Mouse (Mus musculus) cerebral cortex, adult 2 months (tissue): Measurements from ENCODE around the gene Ubald1.

Experiments
- WGBS: fragments of 180-500 bp; shearing (Covaris S2); methylation state at CpG from one replicate; pipeline ENCODE4 v1.1.7; 2018; 5-methylcytosine and 5-hydroxymethylcytosine counted together

Ubald1 gene

DNA sequence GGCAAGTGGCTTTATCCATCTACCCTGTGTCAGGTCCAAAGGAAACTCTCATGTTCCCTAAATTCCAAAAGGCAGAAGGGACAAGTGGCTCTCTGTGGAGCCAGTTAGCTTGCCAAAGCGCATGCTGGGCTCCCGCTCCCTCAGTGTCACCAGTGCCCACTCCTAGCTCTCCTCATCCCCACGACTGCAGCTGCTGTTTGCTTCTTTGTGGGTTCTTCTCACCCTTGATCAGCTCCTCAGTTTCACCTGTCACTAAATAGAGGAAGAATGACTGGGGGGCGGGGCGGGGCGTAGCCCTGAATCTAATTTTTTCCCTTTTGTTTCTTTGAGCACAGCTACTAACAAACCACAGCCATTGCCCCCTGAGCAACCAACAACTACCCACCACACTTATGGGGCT, 18.8 kb upstream of the Ubald1 start:
- 78% methylated on average over 6 of the region's 6 CpGs for WGBS

DNA sequence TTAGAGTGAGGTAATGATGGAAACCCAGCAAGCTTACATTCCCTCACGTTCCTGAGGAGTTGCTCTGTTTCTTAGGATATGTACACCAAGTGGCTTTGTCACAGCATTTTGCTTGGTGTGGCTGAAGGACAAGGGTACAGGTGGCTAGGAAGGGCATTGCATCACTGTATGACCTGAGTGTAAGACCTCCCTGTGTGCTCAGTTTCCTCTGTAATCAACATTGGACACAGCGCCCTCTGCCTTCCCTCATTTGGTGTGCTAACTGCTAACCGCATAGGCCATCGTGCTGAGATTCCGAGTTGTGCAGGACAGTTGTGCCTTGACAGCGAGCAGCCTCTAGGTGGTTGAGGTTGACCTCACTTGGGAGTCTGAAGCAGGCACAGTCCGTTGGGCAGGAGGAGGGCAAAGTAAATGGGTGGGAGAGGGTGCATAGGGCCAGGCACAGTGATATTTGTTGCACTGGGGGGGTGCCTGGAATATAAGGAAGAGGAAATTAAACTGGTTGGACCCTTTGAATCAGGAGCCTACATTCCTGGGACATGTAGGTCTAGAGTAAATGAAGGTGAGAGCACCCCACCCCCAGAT, 17.1 kb upstream of the Ubald1 start:
- WGBS = 54% methylated on average over 7 of the region's 7 CpGs

DNA sequence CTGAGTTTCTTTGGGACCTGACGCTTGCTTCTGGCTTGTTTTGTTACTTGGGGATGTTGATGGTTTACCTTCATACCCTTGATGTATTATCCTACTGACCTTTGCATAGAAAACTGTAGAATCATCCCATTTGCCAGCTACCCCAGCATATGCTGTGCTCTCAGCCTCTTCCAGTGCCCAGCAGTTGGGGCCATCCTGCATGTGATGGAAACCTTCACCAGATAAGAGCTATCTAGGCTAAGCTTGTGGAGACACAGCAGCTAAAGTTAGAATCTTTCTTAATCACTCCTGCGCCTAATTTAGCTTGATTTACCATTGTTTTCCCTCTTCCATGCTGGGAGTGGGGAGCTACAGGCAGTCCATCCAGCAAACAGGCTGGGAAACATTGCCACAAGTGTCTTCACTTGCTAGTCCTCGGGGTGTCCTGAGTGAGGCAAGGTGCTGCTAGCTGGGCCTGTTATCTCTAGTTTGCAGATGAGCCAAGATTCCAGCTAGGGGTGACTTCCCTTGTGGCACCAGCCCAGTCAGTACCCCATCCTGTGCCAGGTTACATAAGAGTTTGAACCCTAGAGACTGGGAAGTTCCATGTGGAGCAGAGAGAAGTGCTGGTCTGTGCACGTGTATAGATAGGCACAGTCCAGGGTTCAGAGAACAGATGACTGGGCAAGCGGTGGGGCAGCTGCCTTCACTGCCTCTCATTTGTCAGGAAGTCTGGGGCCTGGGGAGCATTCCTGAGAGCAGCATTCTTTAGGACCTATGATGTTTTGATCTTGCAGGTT, 16.3 kb upstream of the Ubald1 start:
- WGBS = 37% methylated on average over 5 of the region's 5 CpGs

DNA sequence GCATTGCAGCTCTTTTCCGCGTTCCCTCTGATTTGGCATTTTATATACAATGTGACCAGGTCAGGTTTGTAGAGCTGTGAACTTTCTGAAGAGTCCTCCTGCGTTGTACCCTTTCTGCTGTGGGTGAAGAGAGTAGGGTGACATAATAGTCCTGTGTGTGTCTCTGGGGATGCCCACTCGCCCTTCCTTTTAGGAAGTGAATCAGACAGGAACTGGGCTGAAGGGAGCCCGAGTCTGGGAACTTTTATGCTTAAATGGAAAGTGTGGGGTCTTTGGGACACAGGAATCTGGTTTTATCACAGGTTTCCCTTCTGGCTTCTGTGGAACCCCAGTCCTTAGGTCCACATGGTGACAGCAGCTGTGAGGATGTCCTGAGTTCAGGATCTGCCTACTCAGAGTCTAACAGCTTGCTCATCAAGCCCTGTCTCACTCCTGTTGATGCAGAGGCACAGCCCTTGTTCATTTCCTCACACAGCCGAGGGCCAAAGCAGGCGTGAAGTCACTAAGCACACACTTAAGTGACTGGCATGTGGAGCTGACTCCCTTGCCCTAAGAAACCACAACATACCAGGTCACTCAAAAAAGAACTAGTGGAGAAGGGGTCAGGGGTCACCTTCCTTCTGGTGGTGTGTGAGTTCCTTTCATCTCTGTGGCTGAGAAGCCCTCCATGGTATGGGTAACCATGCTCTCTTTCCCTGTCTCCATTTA, 14.2 kb upstream of the Ubald1 start:
- WGBS = 71% methylated on average over 7 of the region's 7 CpGs

DNA sequence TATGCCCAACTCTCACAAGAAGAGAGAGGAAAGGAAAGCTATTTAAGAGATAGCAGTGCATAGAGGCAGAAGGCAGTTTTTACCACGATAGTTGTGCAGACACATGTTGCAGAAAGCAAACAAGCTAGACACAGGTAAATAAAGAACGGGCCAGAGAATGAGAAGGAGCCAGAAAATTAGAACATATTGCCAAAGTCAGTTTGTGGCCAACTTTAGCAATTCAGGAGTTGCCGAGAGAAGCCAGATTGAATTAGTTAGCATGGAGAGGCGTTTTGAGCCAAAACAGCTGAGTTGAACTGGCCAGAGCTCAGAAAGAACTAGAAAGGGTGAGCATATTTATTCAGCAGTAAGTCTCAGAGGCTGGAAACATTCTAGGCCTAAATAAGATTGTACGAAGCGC, 12.1 kb upstream of the Ubald1 start:
- 33% methylated on average over 6 of the region's 6 CpGs for WGBS

DNA sequence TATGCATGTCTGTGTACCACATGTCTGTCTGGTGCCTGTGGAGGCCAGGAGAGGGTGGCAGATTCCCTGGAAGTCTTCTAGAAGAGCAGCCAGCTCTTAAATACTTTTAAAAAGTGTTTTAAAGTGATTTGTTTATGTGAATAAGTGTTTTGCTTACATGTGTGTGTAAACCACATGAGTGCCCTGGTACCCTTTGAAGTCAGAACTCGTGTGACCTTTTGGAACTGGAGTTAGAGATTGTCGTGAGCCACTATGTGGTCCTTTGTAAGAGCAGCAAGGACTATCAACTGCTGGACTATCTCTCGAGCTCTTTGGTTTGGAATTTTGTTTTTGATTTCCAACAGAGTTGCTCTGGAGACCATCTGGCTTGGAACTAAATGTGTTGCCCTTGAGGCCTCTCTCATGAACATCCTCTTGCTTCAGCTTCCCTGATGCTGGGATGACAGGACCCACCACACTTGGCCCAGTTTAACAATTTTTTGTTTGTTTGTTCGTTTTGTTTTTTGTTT, 10.1 kb upstream of the Ubald1 start:
- 66% methylated on average over 4 of the region's 4 CpGs for WGBS

DNA sequence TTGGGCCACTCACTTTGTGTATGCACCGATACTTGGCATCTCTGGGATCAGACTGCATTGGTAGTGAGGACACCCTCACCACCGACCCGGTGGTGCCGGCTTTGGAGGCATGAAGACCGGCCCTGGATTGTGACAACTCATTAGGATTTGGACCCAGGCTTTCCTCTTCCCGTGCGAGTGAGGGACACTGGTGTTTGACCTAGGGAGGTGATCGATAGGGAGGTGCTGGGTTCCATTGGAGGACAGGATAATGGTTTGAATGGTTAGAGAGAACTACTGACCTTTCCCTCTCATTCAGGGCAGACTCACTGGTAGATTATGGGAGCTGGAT, 6.5 kb upstream of the Ubald1 start:
- under 1% methylated on average over 8 of the region's 8 CpGs for WGBS

DNA sequence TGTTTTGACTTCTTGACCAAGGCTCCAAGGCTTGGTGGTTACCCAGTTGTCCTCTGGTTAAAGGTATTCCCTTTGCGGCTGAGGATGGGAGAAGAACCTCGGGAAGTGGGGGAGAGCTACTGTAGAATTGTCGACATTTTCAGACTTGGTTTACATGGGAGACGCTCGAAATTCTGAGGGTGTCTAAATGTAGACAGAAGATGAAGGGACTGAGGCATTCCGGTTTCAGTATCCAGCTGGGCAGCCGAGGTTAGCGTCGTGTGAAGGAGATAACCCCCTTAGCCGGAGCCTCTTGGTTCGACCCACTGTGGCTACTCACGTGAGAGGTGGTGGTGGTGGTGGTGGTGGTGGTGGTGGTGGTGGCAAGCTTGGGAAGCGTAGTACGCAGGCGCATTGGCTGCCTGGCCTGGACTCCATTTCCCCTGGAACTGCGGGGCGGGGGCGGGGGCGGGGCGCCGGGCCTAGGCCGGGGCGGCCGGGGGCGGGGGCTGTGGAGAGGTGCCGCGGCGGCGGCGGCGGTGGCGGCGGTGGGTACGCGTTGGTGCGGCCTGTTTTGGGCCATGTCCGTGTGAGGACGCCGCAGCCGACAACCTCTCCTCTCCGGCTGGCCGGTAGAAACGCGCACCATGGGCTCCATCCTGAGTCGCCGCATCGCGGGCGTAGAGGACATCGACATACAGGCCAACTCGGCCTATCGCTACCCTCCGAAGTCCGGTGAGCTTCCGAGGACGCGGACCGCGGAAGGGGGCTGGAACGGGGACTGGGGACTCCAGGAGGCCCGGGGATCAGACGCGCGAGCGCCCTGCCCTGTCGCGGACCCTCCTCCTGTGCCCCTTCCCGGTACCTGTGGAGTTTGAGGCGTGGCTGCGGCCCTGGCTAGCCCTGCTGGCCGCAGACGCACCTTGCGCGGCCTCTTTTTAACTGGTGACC, 5.9 kb upstream of the Ubald1 start, which contains the start of gene Mgrn1:
Mgrn1 (plus strand) TSS at position 490 of the 930 bp plus-strand sequence.
- WGBS = under 1% methylated on average over 57 of the region's 74 CpGs

DNA sequence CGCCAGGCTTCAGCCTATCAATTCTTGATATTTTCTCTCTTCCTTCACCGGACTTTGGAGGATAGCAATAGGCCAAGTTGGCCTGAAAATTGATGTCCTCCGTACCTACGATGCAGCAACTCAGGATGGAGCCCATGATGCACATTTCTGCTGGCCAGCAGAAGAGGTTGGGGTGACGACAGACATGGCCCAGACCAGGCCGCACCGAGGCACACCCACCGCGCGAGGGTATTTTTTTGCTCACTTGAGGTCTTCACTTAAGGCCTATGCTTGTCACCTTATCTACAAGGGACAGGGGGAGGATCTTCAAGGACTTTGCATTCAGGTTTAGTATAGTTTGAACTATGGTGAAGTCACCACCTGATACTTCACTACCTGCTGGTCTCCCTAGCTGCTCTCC, 4.8 kb upstream of the Ubald1 start:
- WGBS = 93% methylated on average over 10 of the region's 10 CpGs

DNA sequence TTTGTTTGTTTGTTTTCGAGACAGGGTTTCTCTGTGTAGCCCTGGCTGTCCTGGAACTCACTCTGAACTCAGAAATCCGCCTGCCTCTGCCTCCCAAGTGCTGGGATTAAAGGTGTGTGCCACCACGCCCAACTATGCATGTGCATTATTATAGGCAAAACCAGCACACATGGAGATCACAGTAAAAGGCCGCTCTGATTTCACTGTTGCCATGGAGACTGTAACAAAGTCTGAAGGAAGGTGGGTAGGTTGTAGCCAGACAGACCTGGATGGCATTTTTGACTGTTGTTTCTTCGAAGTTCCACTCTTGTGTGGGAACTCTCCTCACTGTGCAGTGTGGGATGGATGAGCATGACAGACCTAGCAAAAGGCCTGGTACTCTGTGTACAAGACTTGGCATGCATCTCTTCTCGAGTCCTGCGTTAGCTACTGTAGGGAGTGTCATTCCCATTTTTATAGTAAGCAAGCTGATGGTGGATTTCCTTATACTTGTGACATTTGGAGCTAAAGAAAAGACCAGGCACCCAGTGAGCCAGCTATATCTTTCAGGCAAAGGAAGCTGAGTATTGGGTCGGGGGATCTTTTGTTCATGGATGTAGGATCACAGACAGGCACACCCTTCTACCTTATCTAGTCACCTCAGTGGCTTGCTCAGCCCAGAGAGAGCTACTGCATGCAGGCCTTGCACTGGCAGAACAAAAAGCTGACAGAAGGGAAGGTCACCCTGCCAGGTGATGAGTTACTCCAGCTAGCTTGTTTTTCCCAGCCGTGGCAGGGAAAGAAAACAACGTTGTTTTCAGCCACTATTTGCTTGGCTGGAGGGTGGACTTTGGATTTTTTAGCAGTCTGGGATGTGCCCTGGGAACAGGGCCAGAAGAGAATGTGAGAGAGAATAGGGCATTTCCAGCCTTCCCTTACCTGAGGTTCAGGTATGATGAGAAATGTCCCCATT, 1.6 kb upstream of the Ubald1 start:
- WGBS = 49% methylated on average over 10 of the region's 10 CpGs

DNA sequence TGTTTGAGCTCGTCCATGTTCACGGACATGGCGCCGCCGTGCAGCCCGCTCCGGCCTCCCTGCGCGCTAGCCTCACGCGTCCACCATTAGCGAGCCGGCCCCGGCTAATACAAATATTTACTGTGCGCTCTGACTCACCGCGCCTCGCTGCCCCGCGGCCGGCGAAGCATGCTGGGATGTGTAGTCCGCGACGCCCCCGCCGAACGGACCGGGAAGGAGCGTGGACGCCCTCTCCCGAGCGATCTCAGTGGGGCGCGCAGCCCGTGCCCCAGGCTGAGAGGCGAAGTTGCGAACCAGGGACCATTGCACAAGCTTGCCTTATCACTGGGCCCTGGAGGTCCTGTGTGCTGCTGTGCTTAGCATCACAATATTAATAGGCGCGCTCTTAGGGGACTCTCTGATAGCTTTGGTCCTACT, 399 bp downstream of the Ubald1 start:
- under 1% methylated on average over 40 of the region's 40 CpGs for WGBS

DNA sequence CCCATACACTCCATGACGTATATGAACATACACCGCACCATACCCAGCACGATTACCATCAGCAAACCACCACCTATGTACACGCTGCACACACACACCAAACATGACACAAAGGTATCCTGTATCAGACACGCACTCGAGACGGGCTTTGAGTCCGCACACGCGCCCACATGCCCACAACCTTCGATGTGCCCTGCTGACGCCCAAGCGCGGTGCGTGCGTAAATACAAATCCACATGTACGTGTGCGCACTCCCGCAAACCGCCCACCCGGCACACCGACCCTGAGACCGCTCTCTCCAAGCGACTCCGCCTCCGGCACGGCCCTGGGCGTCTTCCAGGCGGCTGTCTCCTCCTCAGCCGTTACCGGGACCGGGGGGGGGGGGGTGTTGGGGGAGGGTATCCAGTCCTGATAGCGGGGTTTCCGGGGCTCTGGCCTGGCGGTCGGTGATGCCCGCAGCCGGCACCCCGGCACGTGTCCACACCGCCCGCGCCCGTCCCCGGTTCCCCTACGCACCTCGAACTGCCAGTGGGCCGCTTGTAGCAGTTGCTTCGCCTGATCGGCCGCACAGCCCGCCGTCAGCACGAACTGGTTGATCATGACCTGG, 911 bp downstream of the Ubald1 start:
- WGBS = under 1% methylated on average over 54 of the region's 54 CpGs

DNA sequence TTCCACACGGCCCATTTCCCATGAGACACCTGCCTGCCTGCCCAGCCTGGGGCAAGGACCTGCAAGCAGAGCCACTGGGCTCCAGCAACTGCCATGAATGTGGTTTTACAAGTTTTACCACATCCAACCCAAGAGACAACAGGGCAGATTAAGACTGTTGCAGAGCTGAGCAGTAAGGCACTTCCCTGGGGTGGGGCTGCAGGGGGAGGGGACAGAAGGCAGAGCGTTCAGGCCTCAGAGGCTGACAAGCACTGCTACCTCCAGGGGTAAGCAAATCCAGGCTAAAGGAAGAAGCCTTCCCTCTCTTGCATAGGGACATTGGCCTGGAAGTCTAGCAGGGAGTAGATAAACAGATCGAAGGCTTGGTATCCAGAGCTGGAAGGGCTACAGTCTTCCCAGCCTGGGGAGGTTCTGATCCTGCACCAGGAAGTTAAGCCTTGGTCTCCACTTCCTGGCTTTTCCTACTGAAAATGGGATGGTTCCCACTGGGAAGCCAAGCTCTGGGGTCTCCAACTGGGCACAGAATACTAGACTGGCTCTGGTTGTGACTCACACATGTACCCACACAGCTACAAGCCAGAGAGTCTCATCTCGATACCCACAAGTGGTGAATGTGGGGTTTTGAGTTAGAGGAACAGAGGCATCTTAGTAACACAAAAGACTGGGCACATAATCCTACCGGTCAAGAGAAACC, 1.8 kb downstream of the Ubald1 start:
- WGBS = 9% methylated on average over 5 of the region's 5 CpGs

DNA sequence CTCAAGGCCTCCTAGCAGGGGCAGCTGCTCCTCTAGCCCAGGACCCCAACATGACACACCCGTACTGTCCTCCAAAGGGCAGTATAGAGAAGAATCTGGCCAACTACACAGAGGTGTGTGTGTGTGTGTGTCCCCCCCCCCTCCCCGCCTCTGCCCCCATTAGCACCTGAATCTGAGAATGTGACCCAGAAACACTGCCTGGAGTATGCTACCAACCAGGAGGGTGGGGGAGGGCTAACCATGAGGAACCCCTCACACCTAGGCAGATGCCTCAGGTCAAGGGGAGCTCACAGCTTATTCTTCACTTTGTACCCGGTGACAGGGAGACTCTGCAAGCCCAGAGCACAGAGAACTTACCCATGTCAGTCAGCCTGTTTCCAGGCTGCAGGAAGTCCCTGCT, 2.4 kb downstream of the Ubald1 start:
- 60% methylated on average over 3 of the region's 3 CpGs for WGBS

DNA sequence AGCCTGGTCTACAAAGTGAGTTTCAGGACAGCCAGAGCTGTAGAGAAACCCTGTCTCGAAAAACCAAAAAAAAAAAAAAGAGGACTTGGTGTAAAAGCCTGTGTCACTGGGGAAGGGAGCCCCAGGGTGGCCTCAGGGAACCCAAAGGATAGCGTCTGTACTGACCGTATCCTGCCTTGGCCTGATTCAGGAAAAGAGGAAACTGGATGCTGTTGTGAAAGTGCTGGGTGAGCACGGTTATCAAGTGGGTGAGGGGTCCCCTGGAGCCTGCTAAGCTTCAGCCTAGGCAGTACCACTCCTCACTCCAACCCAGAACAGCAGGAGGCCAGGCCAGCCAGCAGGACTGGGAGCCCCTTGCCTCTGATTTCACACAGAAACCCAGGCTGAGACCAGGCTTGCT, 2.9 kb downstream of the Ubald1 start:
- WGBS = 72% methylated on average over 4 of the region's 4 CpGs

DNA sequence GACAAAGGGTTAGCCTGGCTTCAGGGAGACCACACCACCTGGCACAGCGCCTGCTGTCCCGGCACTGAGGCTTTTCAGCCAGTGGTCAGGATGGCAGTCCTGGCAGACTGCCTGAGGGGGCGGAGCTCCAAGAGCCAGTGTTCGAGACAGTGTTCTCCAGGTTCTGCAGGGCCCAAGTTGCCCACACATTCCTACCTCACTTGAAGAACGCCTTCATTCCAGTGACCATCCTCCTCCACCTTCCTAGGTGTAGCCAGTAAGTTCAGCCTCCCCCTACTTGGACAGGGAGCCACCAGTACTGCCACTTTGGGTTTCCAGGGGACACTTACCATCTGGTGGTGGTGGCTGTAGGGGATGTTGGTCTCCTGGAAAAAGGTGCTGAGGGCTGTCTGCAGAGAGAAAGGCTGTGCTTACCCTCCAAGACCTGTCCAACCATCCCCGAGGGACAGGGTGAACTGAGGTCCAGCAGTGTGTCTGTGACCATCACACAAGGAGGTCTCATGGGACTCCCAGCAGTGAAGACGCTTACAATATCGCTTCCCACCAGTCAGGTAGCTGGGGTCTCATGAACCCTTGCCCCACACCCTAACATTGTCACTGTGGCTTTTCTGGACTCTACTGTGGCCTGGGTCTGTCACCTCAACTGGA, 4.0 kb downstream of the Ubald1 start:
- 59% methylated on average over 8 of the region's 8 CpGs for WGBS

DNA sequence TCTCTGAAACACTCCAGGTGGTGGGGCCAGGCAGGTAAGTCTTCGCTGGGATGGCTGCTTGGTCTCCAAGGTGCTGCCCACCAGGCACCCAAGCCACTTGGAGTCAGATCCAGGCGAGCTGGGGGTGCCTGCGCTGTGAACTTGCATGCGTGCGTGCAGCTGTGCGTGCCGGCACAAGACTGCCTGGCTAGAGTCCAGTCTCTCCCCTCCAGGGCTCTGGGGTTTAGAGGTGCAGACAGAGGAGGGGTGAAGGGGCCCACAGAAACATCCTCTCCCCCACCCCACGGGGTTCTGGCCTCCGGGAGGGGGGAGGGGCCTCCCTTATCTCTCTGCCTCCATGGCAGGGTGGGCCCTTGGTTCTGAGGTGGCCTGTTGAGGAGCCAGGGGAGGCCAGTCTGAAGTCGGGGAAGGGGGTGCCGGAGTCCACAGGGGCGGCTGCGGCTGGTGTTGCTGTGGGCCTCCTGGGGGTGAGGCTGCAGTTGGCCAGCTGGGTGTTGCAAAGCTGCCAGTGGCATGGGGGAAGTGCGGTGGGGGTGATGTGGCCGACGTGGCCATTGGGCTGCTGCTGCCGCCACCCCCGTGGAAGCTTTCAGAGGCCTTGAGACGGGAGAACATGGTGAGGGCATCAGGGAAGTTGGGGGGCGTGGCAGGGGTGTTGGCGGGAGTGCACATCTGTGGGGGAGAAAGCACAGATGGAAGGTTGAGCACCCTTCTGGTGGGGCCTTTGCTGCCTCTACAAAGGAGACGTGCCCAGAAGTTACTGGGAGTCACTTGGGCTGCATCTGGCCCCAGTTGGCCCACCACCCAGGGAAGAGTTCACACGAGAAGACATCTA, 4.7 kb downstream of the Ubald1 start:
- WGBS = 59% methylated on average over 23 of the region's 23 CpGs

DNA sequence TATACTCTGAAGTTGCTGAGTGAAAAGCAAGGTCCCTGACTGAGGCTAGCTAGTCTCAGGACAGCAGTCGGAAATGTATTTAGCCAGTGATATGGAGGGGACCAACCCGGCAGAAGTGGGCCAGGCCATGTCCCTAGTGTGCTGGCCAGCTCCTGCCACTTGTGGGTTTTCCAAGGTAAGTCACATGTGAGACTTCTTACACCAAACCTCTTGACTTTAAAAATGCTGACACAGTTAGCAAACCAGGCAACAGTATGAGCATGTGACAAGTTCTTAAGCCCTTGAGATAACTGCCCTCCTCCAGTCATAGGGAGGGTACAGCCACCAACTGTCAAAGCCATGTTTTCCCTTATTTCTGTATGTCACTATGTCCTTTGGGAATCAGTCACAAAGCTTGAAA, 8.2 kb downstream of the Ubald1 start:
- 86% methylated on average over 2 of the region's 2 CpGs for WGBS
